Mouse (Mus musculus): ENCODE measurements around the gene Heyl. TPM values are rescaled to one million over a fixed set of nuclear protein-coding genes. Genes with fewer than 3 reads are reported as not detected.

The Heyl gene
- polyA plus RNA-seq, 1 experiment from 2014 or later: 3.5 TPM

DNA sequence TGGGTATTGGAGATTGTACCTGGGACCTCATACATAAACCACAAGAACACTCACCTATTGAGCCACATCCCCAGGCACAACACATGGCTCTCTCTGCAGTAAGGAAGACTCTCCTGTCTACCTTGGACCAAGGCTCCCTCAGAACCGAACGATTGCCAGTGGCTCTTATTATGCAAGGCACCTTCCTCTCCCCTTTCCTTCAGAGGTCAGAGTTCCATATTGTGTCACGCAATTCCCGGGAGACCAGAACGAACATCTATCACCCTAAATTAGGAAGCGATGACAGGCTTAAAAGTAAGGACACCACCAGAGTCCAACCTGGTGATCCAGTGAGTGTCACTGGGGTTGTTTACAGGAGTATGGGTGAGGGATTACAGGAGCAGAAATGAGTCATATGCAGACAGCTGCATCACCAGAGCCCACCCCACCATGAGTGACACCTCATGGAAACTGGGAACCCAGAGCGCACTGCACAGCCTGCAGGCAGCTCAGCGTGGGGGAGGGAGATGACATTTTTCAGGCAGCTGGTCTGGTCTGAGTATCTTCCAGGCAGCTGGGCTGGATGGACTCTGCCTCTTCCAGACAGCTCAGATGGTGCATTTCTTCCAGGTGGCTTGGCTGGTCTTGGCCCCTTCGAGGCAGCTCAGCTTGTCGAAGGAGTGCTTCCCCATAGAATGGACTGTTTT, 7.5 kb upstream of the Heyl start:
- Histone ChIP-seq H3K9me3 (ENCODE audit: control insufficient read depth, low read length) (no peaks in the 10 kb centered on the region), H3K27me3 (ENCODE audit: control insufficient read depth, insufficient read depth, low read length) (no peaks in the 10 kb centered on the region), H3K27ac (ENCODE audit: low read depth, low read length) (no peak overlapping the region), H3K4me1 (ENCODE audit: control insufficient read depth, insufficient read depth, low read length) (0 out of 2 replicates have a peak, but pooled peaks cover 2% of the 10 kb centered on the region), H3K36me3 (ENCODE audit: control insufficient read depth, insufficient read depth, low read length) (no peaks in the 10 kb centered on the region), H3K4me2 (ENCODE audit: low read depth, low read length) (no peak overlapping the region), H3K9ac (replicated peaks; ENCODE audit: low read depth, low read length) (no peak overlapping the region), H3K4me3 (ENCODE audit: low read depth, low read length) (no peak overlapping the region)
- no peak for ATAC-seq (ENCODE audit: low read depth)
- WGBS: 75% methylated on average over 10 of the region's 10 CpGs

DNA sequence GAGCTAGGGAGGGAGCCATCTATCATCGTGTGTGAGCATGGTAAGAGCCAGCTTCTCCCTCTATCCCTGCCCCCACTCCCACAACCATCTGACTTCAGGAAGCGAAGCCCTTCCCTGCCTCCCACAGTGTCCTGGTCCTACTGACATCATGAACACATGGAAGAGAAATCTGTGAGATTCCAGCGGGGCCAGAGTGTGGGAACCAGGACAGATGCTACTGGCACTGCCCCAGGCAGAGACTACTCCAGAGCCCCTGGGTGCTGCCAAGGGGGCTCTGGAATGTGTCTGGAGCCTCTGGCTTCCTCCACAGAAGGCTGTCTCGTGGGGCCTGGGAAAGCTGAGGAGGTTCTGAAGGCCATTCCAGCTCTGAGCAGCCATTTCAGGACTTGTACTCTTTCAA, 5.6 kb upstream of the Heyl start:
- 40% methylated on average over 4 of the region's 4 CpGs for whole genome bisulfite sequencing
- Histone ChIP-seq H3K9ac (replicated peaks; ENCODE audit: low read depth, low read length) (no peak overlapping the region), H3K4me1 (ENCODE audit: control insufficient read depth, insufficient read depth, low read length) (0 out of 2 replicates have a peak, but pooled peaks cover 2% of the 10 kb centered on the region), H3K27ac (ENCODE audit: low read depth, low read length) (peak overlapping the region; percentile 48; the same call in 1 of the 2 replicates), H3K9me3 (ENCODE audit: control insufficient read depth, low read length) (no peaks in the 10 kb centered on the region), H3K4me3 (ENCODE audit: low read depth, low read length) (no peak overlapping the region), H3K36me3 (ENCODE audit: control insufficient read depth, insufficient read depth, low read length) (no peaks in the 10 kb centered on the region), H3K27me3 (ENCODE audit: control insufficient read depth, insufficient read depth, low read length) (peaks cover 4% of the 10 kb centered on the region; the same call in 1 of the 2 replicates), H3K4me2 (ENCODE audit: low read depth, low read length) (no peak overlapping the region)
- ATAC-seq (ENCODE audit: low read depth): no peak

DNA sequence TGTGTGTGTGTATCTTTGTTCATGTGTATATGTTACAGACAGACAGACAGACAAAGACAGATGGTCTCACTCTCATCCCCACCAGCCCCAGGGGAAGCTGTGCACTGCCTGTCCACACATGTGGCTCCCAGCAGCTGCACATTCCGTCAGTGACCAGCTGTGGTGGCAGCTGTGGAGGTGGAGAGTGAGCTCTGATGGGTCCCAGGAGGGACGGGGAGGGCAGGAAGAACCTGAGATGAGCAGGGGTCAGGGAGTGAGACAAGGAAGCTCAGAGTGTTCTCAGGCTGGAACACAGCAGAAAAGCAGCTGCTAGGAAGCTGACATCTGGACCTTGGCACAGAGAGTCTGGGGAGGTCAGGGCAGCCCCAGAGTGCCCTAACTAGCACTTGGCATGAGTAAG, 5.1 kb upstream of the Heyl start:
- H3K4me1 ChIP-seq (ENCODE audit: control insufficient read depth, insufficient read depth, low read length): 0 out of 2 replicates have a peak, but pooled peaks cover 2% of the 10 kb centered on the region
- no peak for ATAC-seq (ENCODE audit: low read depth)
- 0 out of 2 replicates have a peak overlapping the region, but pooled peaks have one; percentile 48 for H3K27ac ChIP-seq (ENCODE audit: low read depth, low read length)
- 38% methylated on average over 2 of the region's 2 CpGs for WGBS
- H3K9me3 ChIP-seq (ENCODE audit: control insufficient read depth, low read length): no peaks in the 10 kb centered on the region
- no peak overlapping the region for H3K4me3 ChIP-seq (ENCODE audit: low read depth, low read length)
- H3K9ac ChIP-seq (replicated peaks; ENCODE audit: low read depth, low read length): no peak overlapping the region
- H3K36me3 ChIP-seq (ENCODE audit: control insufficient read depth, insufficient read depth, low read length): no peaks in the 10 kb centered on the region
- H3K27me3 ChIP-seq (ENCODE audit: control insufficient read depth, insufficient read depth, low read length): peaks cover 5% of the 10 kb centered on the region; the same call in 1 of the 2 replicates
- no peak overlapping the region for H3K4me2 ChIP-seq (ENCODE audit: low read depth, low read length)

DNA sequence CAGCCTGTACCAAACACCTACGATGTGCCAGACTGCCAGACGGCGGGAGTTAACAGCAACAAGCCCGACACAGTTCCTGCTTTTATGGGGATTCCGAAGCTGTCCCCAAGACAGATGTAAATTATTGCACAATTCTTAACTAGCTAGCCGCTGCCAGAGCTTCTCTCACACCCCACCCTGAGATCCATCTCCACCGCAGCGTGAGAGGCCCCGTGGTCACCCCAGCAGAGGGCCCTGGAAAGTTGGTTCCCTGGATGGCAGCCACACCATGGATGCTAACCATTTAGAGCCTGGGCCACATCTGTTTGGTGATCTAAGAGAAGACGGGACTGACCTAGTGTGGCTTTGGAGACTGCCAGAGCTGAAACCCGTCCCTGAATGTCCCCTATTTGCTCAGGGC, 4.2 kb upstream of the Heyl start:
- Histone ChIP-seq H3K27ac (ENCODE audit: low read depth, low read length) (no peak overlapping the region), H3K9ac (replicated peaks; ENCODE audit: low read depth, low read length) (no peak overlapping the region), H3K4me1 (ENCODE audit: control insufficient read depth, insufficient read depth, low read length) (0 out of 2 replicates have a peak, but pooled peaks cover 5% of the 10 kb centered on the region), H3K27me3 (ENCODE audit: control insufficient read depth, insufficient read depth, low read length) (peaks cover 11% of the 10 kb centered on the region), H3K4me2 (ENCODE audit: low read depth, low read length) (no peak overlapping the region), H3K9me3 (ENCODE audit: control insufficient read depth, low read length) (no peaks in the 10 kb centered on the region), H3K36me3 (ENCODE audit: control insufficient read depth, insufficient read depth, low read length) (no peaks in the 10 kb centered on the region), H3K4me3 (ENCODE audit: low read depth, low read length) (no peak overlapping the region)
- WGBS: 55% methylated on average over 11 of the region's 11 CpGs
- ATAC-seq (ENCODE audit: low read depth): no peak

DNA sequence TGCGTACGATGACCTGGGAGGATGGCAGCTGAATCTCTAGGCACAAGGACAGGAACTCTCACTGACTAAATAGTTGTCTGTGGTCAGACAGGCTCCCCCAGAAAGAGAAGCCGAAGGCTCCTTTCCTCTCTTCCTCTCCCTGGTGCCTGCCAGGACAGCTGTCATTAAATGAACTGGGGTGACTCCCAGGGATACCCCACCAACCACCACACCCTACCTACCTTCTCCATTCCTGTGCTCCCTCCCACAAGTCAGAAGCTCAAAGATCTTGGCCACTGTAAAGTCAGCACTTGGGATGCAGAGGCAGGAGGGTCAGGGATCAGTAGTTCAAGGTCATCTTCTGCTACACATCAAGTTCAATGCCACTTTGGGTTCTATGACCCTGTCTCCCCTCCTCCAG, 515 bp upstream of the Heyl start:
- no peak overlapping the region for H3K4me3 ChIP-seq (ENCODE audit: low read depth, low read length)
- no peak overlapping the region for H3K27ac ChIP-seq (ENCODE audit: low read depth, low read length)
- H3K9ac ChIP-seq (replicated peaks; ENCODE audit: low read depth, low read length): no peak overlapping the region
- ATAC-seq (ENCODE audit: low read depth): no peak
- 0 out of 2 replicates have a peak, but pooled peaks cover 4% of the 10 kb centered on the region for H3K4me1 ChIP-seq (ENCODE audit: control insufficient read depth, insufficient read depth, low read length)
- 84% methylated on average over 3 of the region's 3 CpGs for WGBS
- no peaks in the 10 kb centered on the region for H3K9me3 ChIP-seq (ENCODE audit: control insufficient read depth, low read length)
- peaks cover 11% of the 10 kb centered on the region for H3K27me3 ChIP-seq (ENCODE audit: control insufficient read depth, insufficient read depth, low read length)
- H3K36me3 ChIP-seq (ENCODE audit: control insufficient read depth, insufficient read depth, low read length): no peaks in the 10 kb centered on the region
- H3K4me2 ChIP-seq (ENCODE audit: low read depth, low read length): no peak overlapping the region

DNA sequence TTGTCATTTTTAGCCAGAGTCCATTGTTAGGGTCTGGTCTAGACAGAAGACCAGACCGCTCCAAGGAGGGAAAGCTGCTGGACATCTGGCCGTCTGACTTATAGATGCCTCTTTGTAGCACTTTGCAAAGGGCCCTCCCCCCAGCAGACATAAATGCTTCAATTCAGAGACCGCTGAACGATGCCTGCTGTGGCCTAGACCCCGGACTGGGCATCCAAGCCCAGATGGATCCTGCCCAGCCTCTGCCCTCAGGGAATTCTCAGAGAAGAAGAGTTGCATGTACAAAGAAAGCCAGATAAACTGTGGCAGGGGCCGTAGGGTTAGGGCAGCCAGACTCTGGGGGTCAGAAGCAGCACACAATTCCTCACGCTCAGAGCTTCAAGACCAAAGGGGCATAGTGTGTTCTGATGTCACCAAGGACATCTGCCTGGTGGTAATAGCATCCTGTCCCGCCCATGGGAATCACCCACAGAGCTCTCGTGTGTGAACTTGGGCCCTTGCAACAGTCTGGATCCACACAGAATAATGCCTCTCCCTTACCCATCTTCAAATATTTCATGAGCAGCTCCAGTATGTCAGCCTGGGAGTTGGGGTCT, 2.6 kb downstream of the Heyl start:
- Histone ChIP-seq H3K4me2 (ENCODE audit: low read depth, low read length) (no peak overlapping the region), H3K27ac (ENCODE audit: low read depth, low read length) (no peak overlapping the region), H3K9ac (replicated peaks; ENCODE audit: low read depth, low read length) (no peak overlapping the region), H3K27me3 (ENCODE audit: control insufficient read depth, insufficient read depth, low read length) (peaks cover 16% of the 10 kb centered on the region), H3K4me3 (ENCODE audit: low read depth, low read length) (no peak overlapping the region), H3K4me1 (ENCODE audit: control insufficient read depth, insufficient read depth, low read length) (0 out of 2 replicates have a peak, but pooled peaks cover 9% of the 10 kb centered on the region), H3K9me3 (ENCODE audit: control insufficient read depth, low read length) (no peaks in the 10 kb centered on the region), H3K36me3 (ENCODE audit: control insufficient read depth, insufficient read depth, low read length) (no peaks in the 10 kb centered on the region)
- 38% methylated on average over 9 of the region's 9 CpGs for WGBS
- ATAC-seq (ENCODE audit: low read depth): no peak

DNA sequence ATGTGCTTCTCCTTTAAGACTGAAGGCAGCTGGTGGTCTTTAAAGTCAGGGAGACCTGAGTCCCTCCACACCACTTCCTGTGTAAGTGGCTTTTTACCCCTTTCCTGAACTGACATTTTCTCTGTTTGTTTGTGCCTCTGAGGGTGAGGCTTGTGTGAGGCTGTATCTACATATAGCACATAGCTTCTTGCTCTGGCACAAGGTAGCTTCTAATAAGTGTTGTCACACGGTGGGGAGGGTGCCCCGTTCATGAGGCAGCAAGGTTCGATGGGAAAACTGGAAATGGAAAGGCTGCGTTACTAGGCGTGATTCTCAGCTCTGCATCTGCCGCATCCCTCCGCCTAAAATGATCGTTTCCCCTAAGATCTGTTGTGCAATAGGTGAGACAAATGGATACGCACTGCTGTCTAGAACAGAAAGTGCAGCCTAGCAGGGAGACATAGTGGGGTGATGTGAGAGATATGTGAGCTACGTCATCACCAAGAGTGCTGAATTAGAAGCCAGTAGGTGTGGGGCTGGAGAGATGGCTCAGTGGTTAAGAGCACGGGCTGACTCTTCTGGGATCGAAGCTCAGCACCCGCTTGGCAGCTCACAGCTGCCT, 3.2 kb downstream of the Heyl start:
- Histone ChIP-seq H3K4me1 (ENCODE audit: control insufficient read depth, insufficient read depth, low read length) (0 out of 2 replicates have a peak, but pooled peaks cover 9% of the 10 kb centered on the region), H3K36me3 (ENCODE audit: control insufficient read depth, insufficient read depth, low read length) (no peaks in the 10 kb centered on the region), H3K4me2 (ENCODE audit: low read depth, low read length) (no peak overlapping the region), H3K27me3 (ENCODE audit: control insufficient read depth, insufficient read depth, low read length) (peaks cover 16% of the 10 kb centered on the region), H3K9me3 (ENCODE audit: control insufficient read depth, low read length) (no peaks in the 10 kb centered on the region), H3K9ac (replicated peaks; ENCODE audit: low read depth, low read length) (no peak overlapping the region), H3K4me3 (ENCODE audit: low read depth, low read length) (no peak overlapping the region), H3K27ac (ENCODE audit: low read depth, low read length) (no peak overlapping the region)
- no peak for ATAC-seq (ENCODE audit: low read depth)
- WGBS: 81% methylated on average over 13 of the region's 13 CpGs

DNA sequence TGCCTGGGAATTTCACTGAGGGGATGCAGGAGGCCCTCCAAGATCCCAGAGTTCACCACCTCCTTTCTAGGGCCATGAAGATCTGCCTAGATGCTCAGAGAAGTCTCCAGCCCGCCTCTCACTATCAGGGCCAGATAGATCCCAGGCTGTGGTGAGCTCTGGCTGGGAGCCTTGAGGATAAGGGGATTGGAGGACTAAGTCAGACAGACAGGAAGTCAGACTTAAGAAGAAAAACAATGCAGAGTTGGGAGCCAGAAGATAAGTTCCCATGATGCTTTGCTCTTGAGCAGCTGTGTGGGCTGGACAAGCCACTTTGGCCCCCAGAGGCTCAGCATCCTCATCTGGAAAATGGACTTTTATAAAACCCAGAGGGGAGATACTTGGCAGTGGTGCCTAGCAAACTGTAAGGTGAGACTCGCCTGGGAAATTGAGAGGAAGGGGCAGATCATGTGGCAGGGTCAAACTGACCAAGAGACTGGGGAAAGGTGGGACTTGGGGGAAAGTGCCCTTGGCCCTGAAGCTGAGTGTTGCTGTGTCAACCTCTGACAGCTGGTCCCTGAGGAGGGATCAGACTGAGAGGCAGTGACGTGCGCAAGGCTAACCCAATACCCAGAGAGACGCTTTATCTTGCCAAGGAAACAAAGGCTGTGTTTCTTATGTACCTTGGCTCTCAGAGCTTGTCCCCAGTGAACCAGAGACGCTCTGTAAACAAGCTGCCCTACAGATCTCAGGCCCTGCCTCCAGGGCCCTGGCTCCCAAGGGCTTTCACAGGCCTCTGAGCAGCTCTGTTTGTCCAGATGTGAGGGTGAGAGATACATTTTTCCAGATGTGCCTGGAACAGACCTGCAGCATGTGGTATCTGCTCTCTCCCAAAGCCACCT, 4.3 kb downstream of the Heyl start:
- Histone ChIP-seq H3K4me1 (ENCODE audit: control insufficient read depth, insufficient read depth, low read length) (0 out of 2 replicates have a peak, but pooled peaks cover 9% of the 10 kb centered on the region), H3K27me3 (ENCODE audit: control insufficient read depth, insufficient read depth, low read length) (peaks cover 13% of the 10 kb centered on the region; the same call in 1 of the 2 replicates), H3K9me3 (ENCODE audit: control insufficient read depth, low read length) (no peaks in the 10 kb centered on the region), H3K4me3 (ENCODE audit: low read depth, low read length) (no peak overlapping the region), H3K27ac (ENCODE audit: low read depth, low read length) (no peak overlapping the region), H3K9ac (replicated peaks; ENCODE audit: low read depth, low read length) (no peak overlapping the region), H3K4me2 (ENCODE audit: low read depth, low read length) (no peak overlapping the region), H3K36me3 (ENCODE audit: control insufficient read depth, insufficient read depth, low read length) (no peaks in the 10 kb centered on the region)
- 65% methylated on average over 6 of the region's 6 CpGs for WGBS
- ATAC-seq (ENCODE audit: low read depth): no peak

All from neural tube, embryonic 14.5 days (tissue).